Mouse (Mus musculus) adrenal gland, postnatal 25 days (tissue): ENCODE data around the gene Mcemp1. TPM values are rescaled to one million over a fixed set of nuclear protein-coding genes. Genes with fewer than 3 reads are reported as not detected.
A peak's percentile ranks its signal among the peaks of the same experiment; 100 is the strongest.

ENCODE experiments used
- DNase-seq: peaks from one replicate; pipeline ENCODE4 v3.0.0; 2021; ENCODE audit warnings: mixed read lengths
- total RNA-seq: library from RNA; stranded (reverse); gene quantifications from 2 replicates; pipeline ENCODE4 v1.2.3, GENCODE M21; 2021

Mcemp1 gene
- total RNA-seq, 1 experiment from 2014 or later, result 0.21 TPM

DNA sequence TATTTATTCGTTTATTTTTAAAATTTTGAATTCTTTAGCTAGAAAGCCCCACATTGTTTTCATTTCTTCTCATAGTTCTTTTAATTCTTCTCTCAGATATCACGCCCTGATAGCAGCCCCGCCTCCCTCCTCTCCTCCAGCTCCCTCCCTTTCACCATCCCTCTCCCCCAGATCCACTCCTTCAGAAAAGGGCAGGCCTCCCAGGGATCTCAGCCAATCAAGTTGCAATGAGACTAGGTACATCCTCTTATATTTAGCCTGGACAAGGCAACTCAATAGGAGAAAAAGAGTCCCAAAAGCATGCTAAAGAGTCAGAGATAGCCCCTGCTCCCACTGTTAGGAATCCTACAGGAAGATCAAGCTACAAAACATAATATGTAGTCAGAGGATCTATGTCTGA, 9.1 kb downstream of the Mcemp1 start:
- no peak for DNase-seq

DNA sequence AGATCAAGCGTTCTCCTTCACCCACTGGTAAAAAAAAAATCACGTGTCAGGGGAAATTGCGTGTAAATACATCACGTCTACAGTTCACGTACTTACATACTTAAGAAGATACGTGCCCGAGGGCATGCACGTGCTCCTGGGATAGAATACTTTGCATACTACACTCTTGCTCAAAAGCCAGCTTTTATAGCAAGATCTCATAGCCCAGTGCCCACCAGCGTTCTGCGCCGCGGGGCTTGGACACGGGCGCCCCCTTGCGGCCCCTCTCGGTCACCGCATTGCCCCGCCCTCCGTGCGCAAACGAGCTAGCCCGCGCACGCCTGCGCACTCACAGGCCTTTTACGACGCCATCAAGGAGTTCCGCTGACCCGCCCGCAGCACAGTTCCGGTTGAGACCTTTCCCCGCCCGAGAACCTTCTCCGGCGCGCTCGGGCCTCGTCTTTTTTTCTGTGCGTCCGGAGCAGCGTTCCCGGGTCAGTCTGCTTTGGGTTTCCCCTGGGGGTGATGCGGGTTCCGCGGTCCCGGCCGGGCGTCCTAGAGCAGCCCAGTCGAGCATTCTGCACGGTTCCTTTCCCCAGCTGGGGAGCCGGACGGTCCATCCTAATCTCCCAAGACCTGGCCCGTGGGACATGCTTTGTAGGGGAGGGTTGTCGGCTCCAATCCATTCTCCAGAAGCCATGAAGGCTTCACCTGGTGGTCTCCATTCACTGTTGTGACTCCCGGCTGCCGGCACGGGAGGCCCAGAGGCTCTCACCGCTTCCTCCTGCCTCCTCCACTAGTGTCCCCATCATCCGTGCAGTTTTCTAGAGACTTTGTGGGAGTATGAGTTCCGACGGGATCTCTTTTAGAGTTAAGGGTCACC, 10.8 kb downstream of the Mcemp1 start, which contains the start of gene Trappc5:
Gene Trappc5, plus strand, starts transcription at position 169 of the 862 bp plus-strand sequence.
- DNase-seq, result peak; percentile 94

DNA sequence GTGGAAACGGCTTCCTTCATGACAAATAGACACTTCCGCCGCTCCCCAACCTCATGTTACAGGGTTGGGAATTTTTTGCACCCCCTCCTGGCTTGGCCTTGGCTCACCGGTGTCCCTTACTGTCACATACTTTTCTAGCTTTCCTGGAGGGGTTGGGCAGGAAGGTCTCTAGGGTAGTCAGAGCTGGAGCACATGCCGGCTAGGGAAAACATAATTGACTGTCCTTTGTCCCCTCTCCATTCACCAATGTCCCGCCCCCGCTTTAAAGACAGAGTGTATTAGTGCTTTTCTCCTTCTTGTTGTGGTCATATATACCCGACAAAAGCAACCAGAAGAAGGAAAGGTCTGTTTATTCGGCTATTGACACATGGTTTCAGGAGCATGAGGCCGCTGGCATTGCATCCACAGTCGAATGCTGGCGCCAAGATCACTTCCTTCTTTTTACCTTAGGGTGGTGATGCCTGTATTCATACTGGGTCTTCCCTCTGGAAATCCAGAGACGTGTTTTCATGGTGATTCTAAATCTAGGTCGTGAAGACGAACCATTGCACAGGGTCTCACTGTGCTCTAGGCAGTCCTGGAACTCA, 11.5 kb downstream of the Mcemp1 start:
- DNase-seq, result peak; percentile 20

DNA sequence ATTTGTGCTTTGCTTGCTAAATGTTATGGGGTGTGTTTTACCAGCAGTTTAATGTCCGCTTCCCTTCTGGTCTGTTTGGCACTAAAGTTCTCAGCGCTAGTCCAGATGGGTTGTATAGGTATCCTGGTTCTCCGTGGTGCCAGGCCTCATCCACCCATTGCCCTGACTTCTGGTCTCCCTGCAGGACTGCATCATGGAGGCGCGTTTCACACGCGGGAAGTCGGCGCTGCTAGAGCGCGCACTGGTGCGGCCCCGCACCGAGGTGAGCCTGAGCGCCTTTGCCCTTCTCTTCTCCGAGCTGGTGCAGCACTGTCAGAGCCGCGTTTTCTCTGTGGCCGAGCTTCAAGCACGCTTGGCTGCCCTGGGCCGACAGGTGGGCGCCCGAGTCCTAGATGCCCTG, 13.3 kb downstream of the Mcemp1 start:
- no peak for DNase-seq

DNA sequence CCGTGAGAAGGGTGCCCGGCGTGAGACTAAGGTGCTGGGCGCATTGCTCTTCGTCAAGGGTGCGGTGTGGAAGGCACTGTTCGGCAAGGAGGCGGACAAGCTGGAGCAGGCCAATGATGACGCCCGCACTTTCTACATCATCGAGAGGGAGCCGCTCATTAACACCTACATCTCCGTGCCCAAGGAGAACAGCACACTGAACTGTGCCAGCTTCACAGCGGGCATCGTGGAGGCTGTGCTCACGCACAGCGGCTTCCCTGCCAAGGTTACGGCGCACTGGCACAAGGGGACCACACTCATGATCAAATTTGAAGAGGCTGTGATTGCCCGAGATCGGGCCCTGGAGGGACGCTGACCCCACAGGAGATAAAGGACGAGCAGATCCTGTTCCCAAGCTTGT, 13.7 kb downstream of the Mcemp1 start:
- no peak for DNase-seq

DNA sequence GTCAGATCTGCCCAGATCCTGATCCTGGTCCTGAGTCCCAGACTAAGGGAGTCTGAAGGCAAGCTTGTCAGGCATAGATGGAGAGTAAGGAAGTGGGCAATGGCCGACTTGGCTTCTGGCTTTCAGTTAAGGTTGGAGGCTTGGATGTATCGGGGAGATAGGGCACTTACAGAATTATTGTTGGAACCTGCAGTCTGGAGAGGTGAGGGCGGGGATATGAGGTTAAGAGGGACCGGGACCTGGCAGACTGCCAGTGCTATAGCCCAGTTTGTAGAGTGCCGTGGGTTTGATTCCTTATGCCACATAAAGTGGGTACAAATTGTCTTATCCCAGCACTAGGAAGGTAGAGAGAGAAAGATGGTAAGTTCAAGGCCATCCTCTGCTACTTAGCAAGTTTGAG, 14.1 kb downstream of the Mcemp1 start:
- DNase-seq, result no peak

DNA sequence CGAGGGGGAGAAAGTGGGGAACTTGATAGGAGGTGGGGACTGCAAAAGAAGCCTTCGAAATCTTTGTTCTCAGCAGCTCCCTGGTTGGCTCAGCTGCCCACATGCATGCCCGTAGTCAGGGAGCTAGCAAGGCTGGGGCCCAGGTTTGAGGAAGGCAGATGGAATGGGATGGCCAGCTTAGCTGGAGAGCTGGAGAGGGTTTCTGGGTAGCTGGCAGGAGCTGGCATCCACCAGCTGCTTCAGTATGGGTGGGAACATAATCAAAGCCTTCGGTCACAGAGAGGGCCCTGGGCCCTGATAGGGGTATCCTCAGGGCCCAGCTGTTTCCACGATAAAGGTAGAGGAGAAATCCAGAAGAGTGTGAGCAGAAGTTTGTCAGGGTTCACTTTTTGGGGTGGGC, 16.9 kb downstream of the Mcemp1 start:
- no peak for DNase-seq

DNA sequence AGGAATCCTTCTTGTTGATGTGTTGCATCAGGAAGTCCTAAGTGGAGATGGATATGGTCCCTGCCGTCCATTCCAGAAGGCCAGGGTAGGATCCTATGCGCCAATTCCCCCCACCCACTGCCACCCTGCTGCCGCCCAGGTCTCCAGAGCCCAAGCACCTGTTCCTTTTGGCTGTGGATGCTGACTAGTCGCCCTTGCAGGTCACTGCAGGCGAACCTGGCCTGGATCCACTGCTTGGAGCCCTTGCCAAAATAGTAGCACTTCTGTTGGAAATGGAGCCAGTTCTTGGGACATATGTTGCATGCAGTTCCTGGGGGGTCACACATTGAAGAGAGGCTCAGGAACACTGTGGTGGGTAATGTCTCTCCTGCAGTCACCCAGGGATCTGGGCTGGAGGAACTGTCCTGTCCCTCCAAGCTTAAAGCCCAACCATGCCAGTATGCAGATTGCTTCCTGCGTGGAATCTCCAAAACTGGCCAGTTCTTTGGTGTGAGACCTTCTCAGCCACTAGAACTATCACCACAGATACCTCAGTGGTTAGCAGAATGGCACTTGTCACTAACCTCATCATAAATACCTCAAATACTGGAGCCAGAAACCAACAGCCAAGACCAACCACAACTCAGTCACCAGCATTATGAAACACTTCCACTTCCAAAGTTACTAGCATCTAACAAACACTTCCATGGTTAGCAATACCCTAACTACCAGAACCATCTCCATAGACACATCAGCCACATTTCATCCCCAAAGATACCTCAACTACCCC, 18.0 kb downstream of the Mcemp1 start:
- DNase-seq, result no peak

DNA sequence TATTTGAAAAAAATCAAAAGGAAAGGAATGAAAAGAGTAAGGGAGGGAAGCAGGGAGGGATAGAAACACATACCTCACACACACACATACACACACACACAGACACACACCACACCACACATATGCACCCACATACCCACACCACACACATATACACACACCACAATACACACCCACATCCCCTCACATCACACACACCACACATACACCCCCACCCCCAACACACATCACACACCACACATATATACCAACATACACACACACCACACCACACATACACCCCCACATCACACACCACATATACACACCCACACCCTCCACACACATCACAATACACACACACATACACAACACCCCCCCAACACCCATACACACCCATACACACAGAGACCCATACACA, 19.0 kb downstream of the Mcemp1 start:
- DNase-seq, result no peak

DNA sequence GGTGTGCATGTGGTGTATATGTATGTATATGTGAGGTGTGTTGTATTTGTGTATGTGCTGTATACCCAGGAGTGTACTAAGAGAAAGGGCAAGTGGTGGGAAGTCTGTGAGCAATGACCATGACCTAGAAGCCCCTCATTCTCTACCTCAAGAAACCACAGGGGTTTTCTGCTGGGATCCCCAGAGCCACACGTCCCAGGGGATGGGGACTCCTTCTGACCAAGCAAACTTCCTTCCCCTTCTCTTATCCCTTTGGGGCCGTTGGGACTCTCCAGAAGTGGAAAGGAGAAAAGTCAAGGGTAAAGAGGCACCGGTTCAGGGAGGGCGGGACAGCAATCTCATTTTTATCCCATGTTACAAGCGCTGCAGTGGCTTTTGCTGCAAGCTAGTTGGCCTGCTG, 19.9 kb downstream of the Mcemp1 start:
- no peak for DNase-seq

DNA sequence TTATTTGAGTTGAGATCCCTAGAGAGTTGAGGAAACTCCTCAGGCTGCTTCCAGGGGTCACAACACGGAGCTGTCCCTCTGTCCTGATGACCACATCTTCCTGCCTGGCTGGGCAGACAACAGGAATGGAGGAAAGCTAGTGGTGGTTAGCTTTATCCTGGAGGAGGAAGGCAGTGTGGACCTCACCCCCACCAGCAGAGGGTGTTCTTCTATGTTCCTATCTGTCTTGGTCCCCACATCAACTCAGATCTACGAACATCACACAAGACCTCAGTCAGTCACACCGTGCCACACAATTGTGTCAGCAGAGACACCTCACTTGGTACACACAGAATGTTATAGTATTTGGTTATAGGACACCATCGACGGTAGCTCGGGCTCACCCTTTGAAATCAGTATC, 22.0 kb downstream of the Mcemp1 start:
- no peak for DNase-seq

DNA sequence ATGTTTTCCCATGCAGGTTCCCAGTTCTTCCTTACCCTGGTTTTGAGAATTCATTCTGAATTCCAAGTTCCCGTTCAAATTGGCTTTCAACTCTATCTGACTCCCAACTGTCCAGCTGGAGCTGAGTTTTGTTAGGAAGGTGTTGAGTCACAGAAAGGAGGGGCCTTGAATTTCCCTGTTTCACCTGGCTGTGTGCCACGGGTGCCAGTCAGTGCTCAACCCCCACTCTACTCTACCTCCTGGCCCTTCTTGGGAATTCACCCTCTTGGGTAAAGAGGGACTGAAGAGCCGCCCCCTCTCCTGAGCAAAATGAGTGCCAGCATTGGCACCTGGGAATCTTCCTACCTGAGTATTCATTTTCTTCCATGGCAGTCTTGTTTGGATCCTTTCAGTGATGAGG, 25.2 kb downstream of the Mcemp1 start:
- peak; percentile 12 for DNase-seq

DNA sequence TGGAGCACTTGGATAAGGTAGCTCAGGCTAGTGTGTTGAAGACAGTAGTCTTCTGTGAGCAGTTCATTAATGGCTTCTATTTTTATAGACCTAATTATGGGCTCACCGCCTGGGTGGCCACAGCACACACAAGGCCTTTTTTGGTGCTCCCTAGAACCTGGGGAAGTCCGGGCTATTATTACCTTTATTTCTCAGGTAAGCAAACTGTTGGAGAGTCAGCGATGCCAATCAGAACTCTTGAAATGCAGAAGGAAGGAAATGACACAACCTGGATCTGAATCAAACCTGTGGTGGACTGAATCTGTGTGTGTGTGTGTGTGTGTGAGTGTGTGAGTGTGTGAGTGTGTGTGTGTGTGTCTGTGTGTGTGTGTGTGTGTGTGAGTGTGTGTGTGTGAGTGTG, 28.6 kb downstream of the Mcemp1 start, which contains the start of gene Fcer2a:
Gene Fcer2a, minus strand, starts transcription at position 55 of the 400 bp plus-strand sequence.
- no peak for DNase-seq

DNA sequence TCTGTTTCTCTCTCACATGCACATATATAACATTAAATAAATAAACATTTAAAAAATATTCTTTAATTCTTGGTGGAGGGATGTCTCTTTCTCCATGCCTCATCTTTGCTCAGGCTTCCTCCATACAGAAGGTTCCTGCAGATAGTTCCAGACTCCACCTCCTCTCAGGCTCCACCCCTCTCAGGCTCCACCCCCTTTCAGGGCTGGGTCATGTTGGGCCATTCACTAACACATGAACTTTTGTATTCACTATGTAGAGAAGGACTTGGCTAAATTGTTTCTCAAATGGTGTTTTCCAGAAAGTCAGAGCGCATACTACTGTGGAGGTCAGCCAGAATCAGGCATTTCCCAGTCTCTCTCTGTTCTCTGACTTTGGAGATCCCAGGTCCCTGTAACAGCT, 35.9 kb downstream of the Mcemp1 start:
- no peak for DNase-seq

DNA sequence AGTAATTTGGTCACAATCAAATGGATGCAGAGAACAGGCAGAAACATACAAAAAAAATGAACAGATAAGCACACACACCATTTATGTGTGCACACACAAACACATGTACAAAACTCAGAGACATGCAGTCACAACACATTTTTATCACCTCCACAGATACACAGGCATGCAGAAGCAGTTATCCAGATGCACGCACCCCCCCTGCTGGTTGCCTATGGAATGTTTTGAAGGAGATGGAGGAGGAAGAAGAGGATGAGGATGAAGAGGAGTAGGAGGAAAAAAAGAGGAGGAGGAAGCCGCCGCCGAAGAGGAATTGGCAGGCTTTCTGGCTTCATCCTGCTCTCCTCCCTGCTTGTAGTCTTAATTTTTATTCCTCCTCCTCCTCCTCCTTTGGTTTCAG, 40.2 kb downstream of the Mcemp1 start:
- peak; percentile 27 for DNase-seq

DNA sequence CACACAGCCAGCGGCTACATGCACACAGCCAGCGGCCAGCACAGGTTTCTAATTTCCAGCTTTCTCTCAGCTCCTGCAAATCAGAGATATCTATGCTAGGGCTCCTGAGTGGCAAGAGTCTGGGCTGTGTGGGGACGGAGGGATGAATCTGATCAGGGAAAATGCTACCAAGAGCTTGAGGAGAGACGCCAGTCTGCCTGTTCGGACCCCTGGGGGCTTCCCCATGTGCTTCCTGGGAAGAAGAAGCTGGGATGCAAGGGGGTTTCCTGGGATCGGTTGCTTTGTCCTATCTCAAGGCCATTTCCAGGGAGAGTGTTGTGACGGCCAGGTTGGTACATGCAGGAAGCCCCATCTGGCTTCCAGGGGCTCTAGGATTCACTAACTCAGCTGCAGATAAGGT, 42.1 kb downstream of the Mcemp1 start:
- no peak for DNase-seq

DNA sequence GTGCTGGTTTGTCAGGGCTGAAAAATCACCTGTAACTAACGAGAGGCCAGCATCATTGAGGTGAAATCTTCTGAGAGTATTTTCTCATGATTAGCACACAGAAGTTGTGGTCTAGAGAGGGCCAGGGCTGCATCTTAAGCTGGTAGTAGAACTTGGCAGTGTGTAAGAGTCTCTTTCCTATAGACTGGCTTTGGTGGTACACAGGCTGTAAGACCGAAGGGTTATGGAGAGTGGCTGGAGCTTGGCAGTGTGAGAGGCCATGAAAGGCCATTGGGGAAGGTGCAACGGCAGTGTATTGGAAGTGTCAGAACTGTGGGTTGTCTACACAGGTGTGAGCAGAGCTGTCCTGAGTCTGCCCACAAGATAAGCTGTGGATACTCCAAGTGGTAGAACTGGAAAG, 44.8 kb downstream of the Mcemp1 start:
- DNase-seq, result no peak

DNA sequence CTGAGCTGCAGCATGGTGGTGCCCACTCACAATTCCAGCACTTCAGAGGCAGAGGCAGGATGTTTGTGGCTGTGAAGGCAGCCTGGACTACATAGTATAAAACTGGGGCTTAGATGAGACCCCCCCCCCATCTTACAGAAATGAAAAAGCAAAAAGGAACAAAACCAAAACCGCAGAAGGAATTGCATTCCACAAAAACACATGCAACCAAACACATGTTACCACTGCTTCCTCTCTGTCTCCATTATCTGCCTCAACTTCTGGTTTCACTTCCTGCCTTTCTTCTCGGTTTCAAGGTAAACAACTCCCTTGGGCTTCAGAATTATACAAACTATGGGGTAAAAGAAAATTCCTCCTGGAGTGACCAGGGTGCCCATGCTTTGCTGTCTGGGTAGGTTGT, 46.1 kb downstream of the Mcemp1 start:
- no peak for DNase-seq

DNA sequence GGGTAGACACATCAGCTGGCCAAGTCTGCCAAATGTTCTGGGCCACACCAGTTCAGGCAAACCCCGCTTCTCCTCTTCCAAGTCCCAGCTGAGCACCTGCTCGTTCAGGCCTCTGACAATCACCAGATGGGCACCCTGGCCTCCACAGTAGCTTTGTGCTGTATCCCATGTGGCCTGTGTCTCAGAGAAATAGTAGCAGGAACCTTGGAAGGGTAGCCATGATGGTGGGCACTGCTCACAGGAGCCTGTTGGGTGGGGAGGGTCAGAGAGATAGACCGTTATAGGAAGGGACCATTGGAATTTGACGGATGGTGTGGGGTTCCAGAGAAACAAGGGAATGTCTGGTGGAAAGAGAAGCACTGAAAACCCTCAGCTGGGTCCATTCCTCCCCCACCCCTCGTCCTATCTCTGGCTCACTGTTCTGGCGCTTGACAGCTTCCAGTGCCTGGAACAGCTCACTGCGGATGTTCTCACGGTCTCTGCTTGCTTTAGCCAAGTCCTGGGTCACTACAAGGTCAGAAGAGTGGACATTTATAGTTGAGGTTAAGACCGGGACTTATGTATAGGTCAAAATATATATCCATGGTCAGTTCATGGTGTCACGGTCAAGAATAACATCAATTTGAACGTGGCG, 51.9 kb downstream of the Mcemp1 start:
- DNase-seq, result no peak

DNA sequence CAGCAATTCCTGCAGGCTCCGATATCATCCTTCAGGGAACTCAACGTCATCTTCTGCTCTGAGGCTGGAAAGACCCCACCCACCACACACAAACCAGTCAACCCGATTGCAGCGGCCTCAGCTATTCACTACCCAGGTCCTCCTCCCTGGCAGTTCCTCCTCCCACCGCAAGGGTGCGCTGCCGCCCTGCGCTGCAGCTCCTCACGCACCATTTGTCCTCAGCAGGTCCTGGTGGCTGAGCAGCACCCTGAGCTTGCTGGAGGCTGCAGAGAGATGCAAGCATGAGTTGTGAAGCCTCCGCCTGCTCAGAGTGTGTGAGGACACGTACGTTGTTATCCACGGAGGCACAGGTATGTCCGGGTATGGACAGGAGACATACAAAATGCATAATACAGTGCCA, 53.0 kb downstream of the Mcemp1 start:
- DNase-seq, result peak; percentile 73
